Mouse (Mus musculus) MEL (cell line): Measurements from ENCODE around the gene Upp2. TPM values are rescaled to one million over a fixed set of nuclear protein-coding genes. Genes with fewer than 3 reads are reported as not detected.

Experiments
- DNase-seq: peaks from one replicate; pipeline ENCODE4 v3.0.0; 2011; ENCODE audit warnings: low read depth, low spot score
- H3K27ac ChIP-seq: 2 replicates; pipeline ENCODE4 v1.5.1; 2012; ENCODE audit warnings: low read depth, mild to moderate bottlenecking, control low read depth, low read length, moderate library complexity; ENCODE audit not compliant: control insufficient read depth
- H3K27me3 ChIP-seq, 2 experiments: fragments of 150-350 bp in 1 of 2; sonication (generic) in 1 of 2; 2 replicates each; pipeline ENCODE4 v1.6.1; 2012; ENCODE audit warnings: low read length in 2 of 2, mild to moderate bottlenecking in 2 of 2, improper control_type of control experiment in 1 of 2, moderate library complexity in 1 of 2; ENCODE audit not compliant: insufficient read depth in 2 of 2, control insufficient read depth in 1 of 2
- H3K36me3 ChIP-seq, 2 experiments: 2 replicates each; pipeline ENCODE4 v1.6.1; 2012 to 2014; ENCODE audit warnings: low read length in 2 of 2, improper control_type of control experiment in 1 of 2, inconsistent platforms in 1 of 2, mild to moderate bottlenecking in 1 of 2; ENCODE audit not compliant: insufficient read depth in 2 of 2, control insufficient read depth in 1 of 2
- H3K4me1 ChIP-seq, 2 experiments: fragments of 150-350 bp in 1 of 2; sonication (generic) in 1 of 2; 2 replicates each; pipeline ENCODE4 v1.6.1; 2012; ENCODE audit warnings: low read length in 2 of 2, improper control_type of control experiment in 1 of 2, mild to moderate bottlenecking in 1 of 2; ENCODE audit not compliant: insufficient read depth in 2 of 2, control insufficient read depth in 1 of 2
- H3K4me3 ChIP-seq, 2 experiments: fragments of 150-350 bp in 1 of 2; sonication (generic) in 1 of 2; 2 replicates each; pipeline ENCODE4 v1.5.1; 2012; ENCODE audit warnings: low read depth in 2 of 2, low read length in 2 of 2, mild to moderate bottlenecking in 2 of 2, moderate library complexity in 2 of 2, control low read depth in 1 of 2, improper control_type of control experiment in 1 of 2; ENCODE audit not compliant: control insufficient read depth in 1 of 2, insufficient read depth in 1 of 2
- H3K79me2 ChIP-seq: 2 replicates; pipeline ENCODE4 v1.6.1; 2012; ENCODE audit warnings: mild to moderate bottlenecking, low read length, moderate library complexity; ENCODE audit not compliant: control insufficient read depth, poor library complexity, insufficient read depth
- H3K9ac ChIP-seq: 2 replicates; pipeline ENCODE4 v1.6.1; 2012; ENCODE audit warnings: low read depth, mild to moderate bottlenecking, control low read depth, low read length, moderate library complexity; ENCODE audit not compliant: control insufficient read depth, poor library complexity, severe bottlenecking
- H3K9me3 ChIP-seq: fragments of 150-350 bp; sonication (generic); replicated peaks from 2 replicates; pipeline ENCODE4 v1.6.1; 2012; ENCODE audit warnings: mild to moderate bottlenecking, low read length, improper control_type of control experiment, moderate library complexity; ENCODE audit not compliant: insufficient read depth
- BHLHE40 ChIP-seq: IDR thresholded peaks from 2 replicates; pipeline ENCODE4 v1.6.1; 2012; ENCODE audit warnings: low read depth, mild to moderate bottlenecking, inconsistent platforms, low read length, improper control_type of control experiment, borderline replicate concordance
- CHD1 ChIP-seq: IDR thresholded peaks from 2 replicates; pipeline ENCODE4 v1.6.1; 2012; ENCODE audit warnings: low read depth, mild to moderate bottlenecking, inconsistent platforms, low read length, improper control_type of control experiment
- CHD2 ChIP-seq: IDR thresholded peaks from 2 replicates; pipeline ENCODE4 v1.6.1; 2011; ENCODE audit warnings: low read length, improper control_type of control experiment
- ETS1 ChIP-seq: IDR thresholded peaks from 2 replicates; pipeline ENCODE4 v1.6.1; 2012; ENCODE audit warnings: low read depth, mild to moderate bottlenecking, inconsistent platforms, low read length, improper control_type of control experiment, moderate library complexity
- HCFC1 ChIP-seq: IDR thresholded peaks from 2 replicates; pipeline ENCODE4 v1.6.1; 2012; ENCODE audit warnings: low read depth, mild to moderate bottlenecking, inconsistent platforms, low read length, improper control_type of control experiment, moderate library complexity
- JUND ChIP-seq: IDR thresholded peaks from 2 replicates; pipeline ENCODE4 v1.6.1; 2011; ENCODE audit warnings: low read depth, mild to moderate bottlenecking, improper control_type of control experiment, low read length
- KAT2A ChIP-seq: conservative IDR thresholded peaks from 2 replicates; pipeline ENCODE4 v1.6.1; 2012; ENCODE audit warnings: low read depth, low read length, improper control_type of control experiment, inconsistent platforms
- MXI1 ChIP-seq: IDR thresholded peaks from 2 replicates; pipeline ENCODE4 v1.6.1; 2011; ENCODE audit warnings: mild to moderate bottlenecking, low read depth, low read length, improper control_type of control experiment
- MYC ChIP-seq: IDR thresholded peaks from 2 replicates; pipeline ENCODE4 v1.6.1; 2011; ENCODE audit warnings: low read depth, mild to moderate bottlenecking, low read length, improper control_type of control experiment, moderate library complexity
- NELFE ChIP-seq: IDR thresholded peaks from 2 replicates; pipeline ENCODE4 v1.6.1; 2011; ENCODE audit warnings: low read depth, low read length, improper control_type of control experiment
- TBP ChIP-seq: IDR thresholded peaks from 2 replicates; pipeline ENCODE4 v1.8.0; 2011; ENCODE audit warnings: low read depth, low read length, improper control_type of control experiment
- TCF12 ChIP-seq: IDR thresholded peaks from 2 replicates; pipeline ENCODE4 v1.6.1; 2014; ENCODE audit warnings: low read depth, mild to moderate bottlenecking, inconsistent platforms, low read length, improper control_type of control experiment, moderate library complexity
- USF1 ChIP-seq: IDR thresholded peaks from 2 replicates; pipeline ENCODE4 v1.6.1; 2014; ENCODE audit warnings: low read depth, mild to moderate bottlenecking, inconsistent platforms, low read length, improper control_type of control experiment, moderate library complexity
- ZKSCAN1 ChIP-seq: IDR thresholded peaks from 2 replicates; pipeline ENCODE4 v1.6.1; 2012; ENCODE audit warnings: low read depth, mild to moderate bottlenecking, inconsistent platforms, low read length, improper control_type of control experiment, moderate library complexity
- ZMIZ1 ChIP-seq: IDR thresholded peaks from 2 replicates; pipeline ENCODE4 v1.6.1; 2012; ENCODE audit warnings: low read depth, mild to moderate bottlenecking, inconsistent platforms, low read length, improper control_type of control experiment, moderate library complexity
- ZNF384 ChIP-seq: IDR thresholded peaks from 2 replicates; pipeline ENCODE4 v1.6.1; 2012; ENCODE audit warnings: low read depth, mild to moderate bottlenecking, inconsistent platforms, low read length, improper control_type of control experiment
- polyA plus RNA-seq, 2 experiments: library from polyadenylated mRNA; stranded (reverse) in 1 of 2; unstranded in 1 of 2; fragments of >175 nt in 1 of 2; fragments of >200 nt in 1 of 2; gene quantifications; 2 replicates each; pipeline versions ENCODE4 v1.2.1 to v1.2.4; 2012; ENCODE audit warnings: low replicate concordance in 2 of 2, low read depth in 1 of 2; ENCODE audit not compliant: insufficient read length in 2 of 2, insufficient read depth in 1 of 2, missing spikeins in 1 of 2
- total RNA-seq: library from RNA; depleted of rRNA; stranded (reverse); fragments of 300-350 nt; gene quantifications from 2 replicates; pipeline ENCODE4 v1.2.3, GENCODE M21; 2012

The Upp2 gene
- total and polyA plus RNA-seq, 3 experiments = not detected

- Histone ChIP-seq H3K4me3 (no peak overlapping the region), H3K36me3 (no peaks in the 10 kb centered on the region), H3K9ac (no peak overlapping the region), H3K27ac (no peak overlapping the region), H3K27me3 (no peaks in the 10 kb centered on the region), H3K9me3 (no peaks in the 10 kb centered on the region), H3K79me2 (no peaks in the 10 kb centered on the region), H3K4me1 (no peaks in the 10 kb centered on the region)
- TF ChIP-seq NELFE (no peak), HCFC1 (no peak), USF1 (no peak), MXI1 (no peak), JUND (no peak), MYC (no peak)
- DNase-seq = no peak
Observed at GRCm38 (mm10) chr2:58590055-58590454, 23.0 kb downstream of the Upp2 start.

DNA sequence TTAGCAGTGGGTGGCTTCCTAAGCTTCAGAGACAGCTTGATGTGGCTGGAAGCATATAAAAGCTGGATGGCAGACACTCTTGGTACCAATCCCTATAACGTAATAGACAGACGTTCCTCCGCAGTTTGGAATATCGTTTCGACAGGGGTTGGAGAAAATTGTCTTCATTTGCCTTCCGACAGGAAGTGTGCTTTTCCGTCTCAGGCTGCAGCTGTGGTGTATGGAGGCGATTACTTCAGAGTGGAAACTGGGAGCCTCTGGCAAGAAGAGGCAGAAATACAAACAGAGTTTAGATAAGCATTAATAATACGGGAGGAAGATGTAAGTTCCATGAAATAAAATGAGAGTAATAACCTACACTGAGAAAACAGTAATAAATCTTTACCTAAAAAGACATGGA is 28.3 kb downstream of the Upp2 start:
- Histone ChIP-seq H3K27ac (no peak overlapping the region), H3K9me3 (no peaks in the 10 kb centered on the region), H3K27me3 (no peaks in the 10 kb centered on the region), H3K9ac (no peak overlapping the region), H3K4me1 (no peaks in the 10 kb centered on the region), H3K36me3 (no peaks in the 10 kb centered on the region), H3K79me2 (no peaks in the 10 kb centered on the region), H3K4me3 (no peak overlapping the region)
- no peak for DNase-seq
- TF ChIP-seq BHLHE40 = no peak
- no peak for TF ChIP-seq ZNF384
- no peak for TF ChIP-seq TCF12
- no peak for TF ChIP-seq ZKSCAN1
- no peak for TF ChIP-seq TBP
- no peak for TF ChIP-seq HCFC1

- H3K4me3 ChIP-seq = no peak overlapping the region
- H3K9ac ChIP-seq = no peak overlapping the region
- H3K27ac ChIP-seq = no peak overlapping the region
- H3K36me3 ChIP-seq = no peaks in the 10 kb centered on the region
- no peaks in the 10 kb centered on the region for H3K27me3 ChIP-seq
- no peaks in the 10 kb centered on the region for H3K4me1 ChIP-seq
- no peak for DNase-seq
- no peak for TF ChIP-seq CHD2
- no peak for TF ChIP-seq CHD1
- no peak for TF ChIP-seq ETS1
- no peak for TF ChIP-seq MXI1
- TF ChIP-seq KAT2A = no peak
- TF ChIP-seq ZMIZ1 = no peak
- no peaks in the 10 kb centered on the region for H3K9me3 ChIP-seq
- H3K79me2 ChIP-seq = no peaks in the 10 kb centered on the region
Observed at GRCm38 (mm10) chr2:58596774-58597342, 29.8 kb downstream of the Upp2 start.
